Mouse (Mus musculus): ENCODE results near the gene Elf5.
A peak's percentile ranks its signal among the peaks of the same experiment; 100 is the strongest.

Elf5 gene

GRCm38 (mm10) chr2:103436534-103436933 is 25.0 kb downstream of the Elf5 start:
- DNase-seq, result peak; percentile 28

- DNase-seq, result no peak
Measured at GRCm38 (mm10) chr2:103439071-103439622, 27.7 kb downstream of the Elf5 start.

GRCm38 (mm10) chr2:103439710-103440109 is 28.2 kb downstream of the Elf5 start:
- DNase-seq, result peak; percentile 85

DNA sequence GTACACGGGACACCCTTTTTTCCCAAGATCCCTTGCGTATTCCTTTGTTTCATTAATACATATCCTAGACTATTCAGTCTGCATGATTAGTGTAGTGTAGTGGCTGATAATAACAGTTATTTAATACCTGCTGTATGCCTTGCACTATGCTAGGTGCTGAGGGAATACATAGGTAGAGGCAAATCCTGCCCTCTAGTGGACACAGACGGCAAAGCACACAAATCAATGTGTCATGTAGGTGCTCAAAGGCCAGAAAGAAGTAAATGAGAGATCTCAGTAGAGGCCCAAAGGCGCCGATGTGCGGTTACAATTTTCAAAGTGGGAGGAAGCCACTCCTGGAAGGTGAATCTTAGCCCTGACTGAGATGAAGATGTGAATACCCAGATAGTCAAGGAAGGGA is 34.3 kb downstream of the Elf5 start:
- DNase-seq, result peak; percentile 53

DNA sequence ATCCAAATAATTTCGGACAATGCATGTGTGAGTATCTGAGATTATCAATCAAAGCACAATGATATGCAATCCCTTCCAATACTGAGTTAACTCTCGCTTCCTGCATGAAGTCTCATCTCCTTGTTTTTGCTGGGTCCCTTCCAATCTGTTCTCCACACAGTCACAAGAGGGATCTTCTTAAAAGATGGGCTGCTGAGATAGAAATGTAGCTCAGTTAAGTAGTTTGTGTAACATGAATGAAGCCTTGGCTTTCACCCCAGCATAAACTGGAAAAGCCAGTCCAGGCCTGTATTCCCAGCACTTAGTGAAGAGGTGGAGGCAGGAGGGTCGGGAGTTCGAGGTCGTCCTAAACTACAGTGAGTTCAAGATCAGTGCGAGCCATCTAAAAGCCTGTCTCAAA is 34.8 kb downstream of the Elf5 start:
- DNase-seq, result no peak

DNA sequence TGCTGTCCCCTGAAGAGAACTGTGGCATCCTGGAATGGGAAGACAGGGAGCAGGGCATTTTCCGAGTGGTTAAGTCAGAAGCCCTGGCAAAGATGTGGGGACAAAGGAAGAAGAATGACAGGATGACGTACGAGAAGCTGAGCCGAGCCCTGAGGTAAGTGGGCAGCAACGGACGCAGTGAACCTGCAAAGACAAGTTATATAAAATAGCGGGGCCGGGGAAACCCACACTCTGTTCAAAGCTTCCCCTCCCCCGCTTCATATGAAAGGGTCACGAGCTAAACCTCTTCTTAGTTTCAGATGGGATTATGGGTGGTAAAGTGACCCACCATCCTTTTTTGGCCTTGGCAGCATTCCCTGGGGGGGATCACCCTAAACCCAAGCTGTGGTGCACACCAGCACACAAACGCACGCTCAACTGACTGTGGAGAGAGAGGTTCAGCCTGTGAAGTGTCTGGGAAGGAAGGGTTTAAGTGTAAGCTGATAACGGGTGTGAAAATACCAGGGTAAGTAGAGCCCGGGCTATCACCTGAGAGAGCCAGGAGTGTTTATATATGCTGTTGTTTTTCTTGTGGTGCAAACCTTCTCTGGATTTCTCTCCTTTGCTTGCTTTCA is 37.6 kb downstream of the Elf5 start:
- DNase-seq, result no peak

DNA sequence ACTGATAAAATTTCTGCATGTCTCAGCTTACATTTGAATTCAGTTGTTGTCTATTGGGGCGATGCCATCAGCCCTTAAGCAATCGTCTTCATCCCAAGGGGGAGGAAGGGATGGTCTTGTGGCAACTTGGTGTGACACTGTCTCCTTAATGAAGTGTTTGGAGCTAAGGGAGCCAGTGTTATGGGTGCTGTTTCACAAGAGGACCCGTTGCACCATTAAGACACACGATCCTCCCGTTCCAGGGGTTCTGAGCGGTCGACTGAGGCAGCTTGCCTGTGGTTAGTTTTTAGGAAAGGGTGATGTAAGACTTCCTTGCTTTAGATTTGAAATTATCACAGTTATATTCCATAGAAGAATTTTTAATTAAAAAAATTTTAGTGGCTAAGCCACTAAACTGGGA is 38.3 kb downstream of the Elf5 start:
- no peak for DNase-seq

- DNase-seq, result no peak
Measured at GRCm38 (mm10) chr2:103450267-103450666, 38.8 kb downstream of the Elf5 start.

GRCm38 (mm10) chr2:103452550-103452949 is 41.1 kb downstream of the Elf5 start:
- DNase-seq, result no peak

DNA sequence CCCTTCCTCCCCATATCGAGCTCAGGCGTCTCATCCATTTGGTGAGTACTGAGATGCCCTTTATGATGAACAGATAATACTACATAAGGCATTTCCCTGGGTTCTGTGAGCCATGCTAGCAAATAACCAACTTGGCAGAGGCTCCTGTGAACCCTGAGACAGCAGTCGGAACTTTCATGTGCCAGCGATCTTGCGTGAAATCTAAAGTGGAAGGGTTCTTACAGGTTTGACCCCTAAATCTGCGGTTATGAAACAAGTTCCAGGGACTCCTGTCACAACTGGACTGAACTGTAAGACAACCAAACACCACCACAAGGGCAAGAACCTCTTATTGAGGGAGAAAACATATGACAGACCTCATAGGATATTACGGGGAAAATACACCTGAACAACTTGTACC is 44.3 kb downstream of the Elf5 start:
- DNase-seq, result no peak

- DNase-seq, result peak; percentile 85
Measured at GRCm38 (mm10) chr2:103456646-103457045, 45.2 kb downstream of the Elf5 start.

DNA sequence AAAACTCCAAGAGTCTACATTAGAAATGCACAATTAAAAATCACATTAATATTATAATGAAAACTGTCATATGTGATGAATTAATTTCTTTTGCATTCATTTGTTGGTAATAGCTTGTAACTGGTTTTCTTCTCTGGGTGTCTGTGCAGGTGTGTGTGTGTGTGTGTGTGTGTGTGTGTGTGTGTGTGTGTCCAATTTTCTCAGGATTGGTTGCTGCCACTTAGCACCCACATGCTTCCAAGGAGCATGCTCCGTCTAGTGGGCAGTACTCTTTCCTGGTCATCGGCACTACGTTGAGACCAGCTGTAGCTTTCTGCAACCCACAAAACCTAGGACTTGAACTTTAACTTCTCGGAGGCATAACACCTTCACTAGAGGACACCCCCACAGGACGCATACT is 45.6 kb downstream of the Elf5 start:
- no peak for DNase-seq

DNA sequence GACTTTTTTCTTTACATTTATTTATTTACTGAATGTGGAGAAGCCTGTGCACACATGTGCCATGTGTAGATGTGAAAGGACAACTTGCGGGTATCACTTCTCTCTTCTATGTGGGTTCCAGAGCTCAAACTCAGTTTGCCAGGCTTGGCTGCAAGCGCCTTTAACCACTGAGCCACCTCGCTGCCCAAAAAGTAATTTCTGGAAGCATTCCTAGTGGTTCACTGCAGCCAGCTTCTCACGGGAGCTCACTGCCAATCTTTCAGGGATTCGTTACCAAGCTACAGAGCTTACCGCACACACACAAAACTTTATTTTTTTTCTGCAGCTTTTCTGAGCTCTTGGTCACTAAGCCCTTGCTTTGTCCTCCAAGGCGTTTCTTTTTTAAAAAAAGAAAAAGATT is 46.1 kb downstream of the Elf5 start:
- DNase-seq, result no peak

DNA sequence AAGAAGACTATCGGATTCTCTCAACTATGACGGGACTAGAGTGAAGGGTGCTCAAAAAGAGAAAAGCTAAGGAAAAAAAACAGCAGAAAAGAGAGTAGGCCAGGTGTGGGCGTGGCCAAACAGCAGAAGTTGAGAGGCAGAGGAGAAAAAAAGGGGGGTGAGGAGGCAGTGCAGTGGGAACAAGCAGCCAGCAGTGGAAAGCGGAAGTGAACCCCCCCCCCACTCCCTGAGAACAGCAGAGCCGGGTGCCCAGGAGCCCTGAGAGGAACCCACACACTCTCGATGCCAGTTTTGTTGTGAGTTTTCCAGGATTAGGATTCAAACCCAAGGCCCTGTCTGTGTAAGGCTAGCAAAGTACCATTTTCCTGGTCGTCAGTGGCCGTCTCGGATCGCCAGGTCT is 47.6 kb downstream of the Elf5 start:
- DNase-seq, result no peak

- no peak for DNase-seq
Measured at GRCm38 (mm10) chr2:103461210-103461609, 49.7 kb downstream of the Elf5 start.

- no peak for DNase-seq
Measured at GRCm38 (mm10) chr2:103461743-103462142, 50.3 kb downstream of the Elf5 start.

DNA sequence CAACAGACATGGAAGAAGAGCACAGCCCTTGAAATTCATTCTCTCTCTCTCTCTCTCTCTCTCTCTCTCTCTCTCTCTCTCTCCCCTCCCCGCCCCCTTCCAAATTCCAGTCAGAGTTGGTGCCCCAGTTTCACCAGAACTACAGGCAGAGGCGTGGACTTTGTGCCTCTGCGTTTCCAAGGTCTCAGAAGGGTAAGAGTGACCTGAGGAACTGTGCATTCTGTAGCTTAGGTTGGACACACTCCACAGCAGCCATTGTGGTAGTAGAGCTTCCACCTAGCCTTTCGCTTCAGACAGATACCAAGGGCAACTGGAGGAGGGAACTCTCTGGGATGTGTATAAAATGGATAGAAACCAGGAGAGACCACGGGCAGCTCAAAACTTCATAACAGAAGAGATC is 51.3 kb downstream of the Elf5 start:
- no peak for DNase-seq

DNA sequence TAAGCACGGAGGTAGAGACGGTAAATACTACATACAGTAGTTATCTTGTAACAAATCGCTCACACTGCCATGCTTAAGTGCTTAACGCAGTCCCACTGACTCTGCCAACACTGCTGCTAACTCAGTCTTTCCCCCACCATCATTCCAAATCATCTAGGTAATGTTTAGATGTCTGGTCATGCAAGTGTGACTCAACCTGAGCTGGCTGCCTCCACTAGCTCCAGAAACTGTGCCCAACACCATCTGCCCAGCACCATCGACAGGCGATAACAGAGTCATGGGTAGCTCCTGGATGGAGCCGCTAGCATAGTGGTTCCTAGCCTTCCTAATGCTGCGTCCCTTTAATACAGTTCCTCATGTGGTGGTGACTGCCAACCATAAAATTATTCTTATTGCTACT is 53.0 kb downstream of the Elf5 start:
- DNase-seq, result no peak

DNA sequence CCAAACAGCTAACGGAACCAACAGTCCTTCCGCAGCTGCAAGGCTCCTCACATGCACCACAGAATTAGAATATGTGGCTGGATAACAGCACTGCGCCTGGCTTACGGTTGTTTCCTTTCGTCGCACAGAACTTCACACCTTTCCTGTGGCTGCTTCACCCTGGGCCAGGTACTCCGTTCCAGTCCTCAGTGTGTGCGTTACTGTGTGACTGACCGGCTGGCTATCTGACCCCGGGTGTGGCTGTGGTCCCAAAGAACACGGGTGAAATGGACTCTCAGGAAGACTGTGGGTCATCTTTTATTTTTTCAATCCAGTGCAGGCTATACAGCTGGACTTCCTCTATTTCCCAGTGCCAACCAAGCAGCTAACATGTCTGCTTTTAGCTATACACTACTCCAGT is 53.9 kb downstream of the Elf5 start:
- no peak for DNase-seq

- peak; percentile 54 for DNase-seq
Measured at GRCm38 (mm10) chr2:103466272-103466671, 54.8 kb downstream of the Elf5 start.

DNA sequence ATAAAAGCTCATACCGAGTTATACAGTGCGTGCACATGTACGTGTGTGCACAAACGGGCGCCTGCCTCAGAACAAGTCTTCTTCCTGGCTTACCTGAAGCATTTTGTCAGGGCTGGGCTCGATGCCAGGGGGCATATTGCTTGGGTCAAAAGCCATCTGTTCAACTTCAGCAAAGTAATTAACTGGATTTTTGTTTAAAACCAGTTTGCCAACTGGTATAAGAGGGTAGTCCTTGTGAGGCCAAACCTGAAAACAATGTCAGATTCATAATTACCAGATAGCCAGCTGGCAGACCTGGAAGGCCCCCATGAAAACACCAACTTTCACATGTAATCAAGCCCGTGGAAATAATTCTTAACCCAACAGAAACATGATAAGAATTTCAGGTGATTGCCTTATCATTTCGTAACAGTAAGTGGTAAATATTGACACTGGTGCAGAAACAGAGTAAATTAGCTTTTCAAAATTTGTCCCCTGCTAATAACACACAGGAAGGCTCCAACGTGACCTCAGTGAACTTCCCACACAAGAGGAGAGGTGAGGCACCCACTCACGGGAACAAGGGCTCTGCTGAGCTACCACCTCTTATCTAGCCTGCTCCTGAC is 55.6 kb downstream of the Elf5 start:
- DNase-seq, result peak; percentile 68

DNA sequence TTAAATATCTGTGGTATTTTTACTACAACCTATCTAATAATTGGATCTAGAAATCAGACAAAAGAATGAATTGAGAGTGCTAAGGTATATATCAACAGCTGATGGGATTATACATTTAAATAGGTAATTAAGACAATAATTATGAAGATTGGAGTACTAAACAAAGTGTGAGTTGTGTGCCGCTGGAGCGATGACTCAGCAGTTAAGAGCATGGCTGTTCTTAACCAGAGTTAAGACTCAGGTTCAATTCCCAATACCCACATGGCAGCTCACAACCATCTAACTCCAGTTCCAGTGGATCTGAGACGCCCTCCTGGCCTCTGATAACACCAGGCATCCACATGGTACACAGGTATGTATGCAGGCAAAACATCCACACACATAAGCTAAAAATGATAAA is 61.9 kb downstream of the Elf5 start:
- DNase-seq, result no peak

GRCm38 (mm10) chr2:103476180-103476579 is 64.7 kb downstream of the Elf5 start:
- no peak for DNase-seq

GRCm38 (mm10) chr2:103476657-103477056 is 65.2 kb downstream of the Elf5 start:
- DNase-seq, result no peak

DNA sequence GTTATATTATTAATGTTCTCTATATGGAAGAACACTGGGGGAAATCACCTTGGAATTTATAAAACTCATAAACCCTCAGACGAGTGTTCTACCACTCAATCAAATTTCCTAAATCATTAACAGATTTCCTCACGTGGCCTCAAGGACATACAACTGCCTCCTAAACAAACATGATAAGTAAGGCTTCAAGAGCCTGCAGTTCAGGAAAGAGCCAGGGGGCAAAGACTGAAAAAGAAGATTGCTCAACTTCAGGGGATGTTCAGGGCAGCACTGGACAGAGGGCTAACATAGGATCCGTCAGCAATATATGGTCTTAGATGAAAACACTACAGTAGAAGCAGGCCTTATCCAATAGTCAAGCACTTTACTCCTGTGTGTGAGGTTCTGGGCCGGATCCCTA is 66.0 kb downstream of the Elf5 start:
- peak; percentile 44 for DNase-seq

Measured in kidney, postnatal 14 days (tissue).